Mouse (Mus musculus): ENCODE measurements around the gene Lrrc23. TPM values are rescaled to one million over a fixed set of nuclear protein-coding genes. Genes with fewer than 3 reads are reported as not detected.

Lrrc23 gene
- polyA plus RNA-seq, 1 experiment from 2014 or later, result 0.92 TPM

- WGBS, result 28% methylated on average over 19 of the region's 19 CpGs
- peak overlapping the region; percentile 57; the same call in 1 of the 2 replicates for H3K9ac ChIP-seq (replicated peaks; ENCODE audit: low read depth, low read length)
Measured at GRCm38 (mm10) chr6:124767920-124768703, 11.4 kb downstream of the Lrrc23 start.

DNA sequence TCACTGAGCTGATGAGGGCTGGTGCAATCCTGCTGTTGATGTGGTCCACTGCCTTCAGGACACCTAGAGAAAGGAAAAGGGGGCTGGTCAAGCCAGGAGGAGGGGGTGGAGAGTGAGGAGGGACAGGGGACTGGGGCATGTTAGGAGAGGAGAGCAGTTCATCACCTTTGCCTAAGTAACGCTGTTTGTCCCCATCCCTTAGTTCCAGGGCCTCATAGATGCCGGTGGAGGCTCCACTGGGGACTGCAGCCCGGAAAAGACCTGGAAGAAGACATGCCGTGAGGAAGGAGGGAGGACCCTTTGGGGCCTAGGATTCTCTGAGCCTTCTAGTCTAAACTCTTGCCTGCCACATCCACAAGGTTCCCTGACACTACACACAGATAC lies 12.0 kb downstream of the Lrrc23 start:
- Histone ChIP-seq H3K9me3 (ENCODE audit: control insufficient read depth, low read length) (no peaks in the 10 kb centered on the region), H3K4me3 (ENCODE audit: low read depth, low read length) (peak overlapping the region; percentile 47; the same call in 1 of the 2 replicates), H3K36me3 (ENCODE audit: control insufficient read depth, insufficient read depth, low read length) (no peaks in the 10 kb centered on the region), H3K4me2 (ENCODE audit: low read depth, low read length) (peak overlapping the region; percentile 71; the same call in 1 of the 2 replicates), H3K27ac (ENCODE audit: low read depth, low read length) (no peak overlapping the region), H3K27me3 (ENCODE audit: control insufficient read depth, insufficient read depth, low read length) (no peaks in the 10 kb centered on the region; the same call in 1 of the 2 replicates), H3K9ac (replicated peaks; ENCODE audit: low read depth, low read length) (no peak overlapping the region), H3K4me1 (ENCODE audit: control insufficient read depth, insufficient read depth, low read length) (peaks cover 9% of the 10 kb centered on the region)
- ATAC-seq (ENCODE audit: low read depth), result no peak
- 50% methylated on average over 4 of the region's 4 CpGs for WGBS

More at GRCm38 (mm10) chr6:124767920-124768703, 11.4 kb downstream of the Lrrc23 start:
- H3K4me3 ChIP-seq (ENCODE audit: low read depth, low read length), result peak overlapping the region; percentile 47
- H3K36me3 ChIP-seq (ENCODE audit: control insufficient read depth, insufficient read depth, low read length), result no peaks in the 10 kb centered on the region
- no peaks in the 10 kb centered on the region; the same call in 1 of the 2 replicates for H3K27me3 ChIP-seq (ENCODE audit: control insufficient read depth, insufficient read depth, low read length)
- peak; percentile 39 for ATAC-seq (ENCODE audit: low read depth)
- H3K27ac ChIP-seq (ENCODE audit: low read depth, low read length), result no peak overlapping the region
- H3K4me1 ChIP-seq (ENCODE audit: control insufficient read depth, insufficient read depth, low read length), result peaks cover 9% of the 10 kb centered on the region
- H3K4me2 ChIP-seq (ENCODE audit: low read depth, low read length), result peak overlapping the region; percentile 71
- H3K9me3 ChIP-seq (ENCODE audit: control insufficient read depth, low read length), result no peaks in the 10 kb centered on the region

GRCm38 (mm10) chr6:124765951-124766350 lies 13.6 kb downstream of the Lrrc23 start:
- Histone ChIP-seq H3K36me3 (ENCODE audit: control insufficient read depth, insufficient read depth, low read length) (no peaks in the 10 kb centered on the region), H3K9me3 (ENCODE audit: control insufficient read depth, low read length) (no peaks in the 10 kb centered on the region), H3K9ac (replicated peaks; ENCODE audit: low read depth, low read length) (no peak overlapping the region), H3K4me3 (ENCODE audit: low read depth, low read length) (no peak overlapping the region), H3K4me1 (ENCODE audit: control insufficient read depth, insufficient read depth, low read length) (peaks cover 9% of the 10 kb centered on the region), H3K27ac (ENCODE audit: low read depth, low read length) (no peak overlapping the region), H3K4me2 (ENCODE audit: low read depth, low read length) (no peak overlapping the region), H3K27me3 (ENCODE audit: control insufficient read depth, insufficient read depth, low read length) (no peaks in the 10 kb centered on the region; the same call in 1 of the 2 replicates)
- WGBS, result 85% methylated on average over 7 of the region's 7 CpGs
- no peak for ATAC-seq (ENCODE audit: low read depth)

GRCm38 (mm10) chr6:124759259-124759658 lies 20.3 kb downstream of the Lrrc23 start:
- H3K9me3 ChIP-seq (ENCODE audit: control insufficient read depth, low read length), result no peaks in the 10 kb centered on the region
- H3K4me2 ChIP-seq (ENCODE audit: low read depth, low read length), result no peak overlapping the region
- H3K9ac ChIP-seq (replicated peaks; ENCODE audit: low read depth, low read length), result no peak overlapping the region
- H3K27me3 ChIP-seq (ENCODE audit: control insufficient read depth, insufficient read depth, low read length), result no peaks in the 10 kb centered on the region
- ATAC-seq (ENCODE audit: low read depth), result no peak
- WGBS, result 1% methylated on average over 5 of the region's 5 CpGs
- peaks cover 33% of the 10 kb centered on the region; the same call in 1 of the 2 replicates for H3K4me1 ChIP-seq (ENCODE audit: control insufficient read depth, insufficient read depth, low read length)
- no peak overlapping the region for H3K27ac ChIP-seq (ENCODE audit: low read depth, low read length)
- no peaks in the 10 kb centered on the region for H3K36me3 ChIP-seq (ENCODE audit: control insufficient read depth, insufficient read depth, low read length)
- no peak overlapping the region for H3K4me3 ChIP-seq (ENCODE audit: low read depth, low read length)

- Histone ChIP-seq H3K4me2 (ENCODE audit: low read depth, low read length) (peak overlapping the region; percentile 63; the same call in 1 of the 2 replicates), H3K4me3 (ENCODE audit: low read depth, low read length) (no peak overlapping the region), H3K27me3 (ENCODE audit: control insufficient read depth, insufficient read depth, low read length) (no peaks in the 10 kb centered on the region), H3K9ac (replicated peaks; ENCODE audit: low read depth, low read length) (no peak overlapping the region), H3K9me3 (ENCODE audit: control insufficient read depth, low read length) (no peaks in the 10 kb centered on the region), H3K4me1 (ENCODE audit: control insufficient read depth, insufficient read depth, low read length) (peaks cover 37% of the 10 kb centered on the region; the same call in 1 of the 2 replicates), H3K27ac (ENCODE audit: low read depth, low read length) (peak overlapping the region; percentile 53), H3K36me3 (ENCODE audit: control insufficient read depth, insufficient read depth, low read length) (no peaks in the 10 kb centered on the region)
- 58% methylated on average over 2 of the region's 2 CpGs for WGBS
- no peak for ATAC-seq (ENCODE audit: low read depth)
Measured at GRCm38 (mm10) chr6:124758849-124759232, 20.7 kb downstream of the Lrrc23 start.

- H3K36me3 ChIP-seq (ENCODE audit: control insufficient read depth, insufficient read depth, low read length), result no peaks in the 10 kb centered on the region
- peak overlapping the region; percentile 74; the same call in 1 of the 2 replicates for H3K4me3 ChIP-seq (ENCODE audit: low read depth, low read length)
- peak overlapping the region; percentile 96 for H3K27ac ChIP-seq (ENCODE audit: low read depth, low read length)
- no peak overlapping the region for H3K9ac ChIP-seq (replicated peaks; ENCODE audit: low read depth, low read length)
- peak overlapping the region; percentile 63 for H3K4me2 ChIP-seq (ENCODE audit: low read depth, low read length)
- H3K4me1 ChIP-seq (ENCODE audit: control insufficient read depth, insufficient read depth, low read length), result peaks cover 44% of the 10 kb centered on the region; the same call in 1 of the 2 replicates
- WGBS, result 28% methylated on average over 5 of the region's 5 CpGs
- H3K27me3 ChIP-seq (ENCODE audit: control insufficient read depth, insufficient read depth, low read length), result no peaks in the 10 kb centered on the region
- H3K9me3 ChIP-seq (ENCODE audit: control insufficient read depth, low read length), result no peaks in the 10 kb centered on the region
- ATAC-seq (ENCODE audit: low read depth), result peak; percentile 18
Measured at GRCm38 (mm10) chr6:124757909-124758848, 21.3 kb downstream of the Lrrc23 start.

- Histone ChIP-seq H3K4me3 (ENCODE audit: low read depth, low read length) (peak overlapping the region; percentile 74), H3K27ac (ENCODE audit: low read depth, low read length) (peak overlapping the region; percentile 96), H3K4me1 (ENCODE audit: control insufficient read depth, insufficient read depth, low read length) (peaks cover 44% of the 10 kb centered on the region; the same call in 1 of the 2 replicates), H3K27me3 (ENCODE audit: control insufficient read depth, insufficient read depth, low read length) (no peaks in the 10 kb centered on the region), H3K9me3 (ENCODE audit: control insufficient read depth, low read length) (no peaks in the 10 kb centered on the region), H3K36me3 (ENCODE audit: control insufficient read depth, insufficient read depth, low read length) (no peaks in the 10 kb centered on the region), H3K4me2 (ENCODE audit: low read depth, low read length) (peak overlapping the region; percentile 63), H3K9ac (replicated peaks; ENCODE audit: low read depth, low read length) (peak overlapping the region; percentile 97)
- 4% methylated on average over 5 of the region's 5 CpGs for WGBS
- ATAC-seq (ENCODE audit: low read depth), result no peak
Measured at GRCm38 (mm10) chr6:124757351-124757880, 22.1 kb downstream of the Lrrc23 start.

DNA sequence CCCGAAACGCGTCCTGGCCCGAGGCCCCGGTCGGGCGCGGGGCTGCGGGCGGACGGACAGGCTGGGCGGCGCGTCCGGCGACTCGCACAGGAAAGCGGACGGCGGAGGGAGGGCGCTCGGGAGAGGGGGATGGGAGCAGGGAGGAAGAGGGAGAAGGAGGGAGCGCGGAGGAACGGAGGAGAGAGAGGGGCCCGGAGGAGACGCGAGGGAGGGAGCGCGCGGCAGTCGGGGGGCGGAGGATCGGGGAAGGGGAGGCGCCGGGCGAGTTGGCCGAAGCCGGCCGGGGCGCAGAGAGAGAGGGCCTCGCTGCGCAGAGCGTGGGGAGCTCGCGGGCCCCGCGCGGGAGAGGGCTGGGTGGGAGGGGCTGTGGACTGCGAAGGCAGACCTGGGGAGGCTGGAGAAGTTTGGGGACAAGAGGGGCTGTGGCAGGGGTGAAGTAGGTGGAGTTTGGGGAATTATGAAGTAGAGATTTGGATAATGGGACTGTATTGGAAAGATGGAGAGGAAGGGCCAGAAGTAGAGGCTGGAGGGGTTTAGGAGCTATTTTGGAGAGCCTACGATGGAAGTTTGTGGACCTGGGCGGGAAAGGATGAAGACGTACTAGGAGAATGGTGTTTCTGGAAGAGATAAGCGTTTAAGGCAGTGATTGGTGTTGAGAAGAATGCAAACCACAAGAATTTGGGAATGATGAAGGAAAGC lies 22.7 kb downstream of the Lrrc23 start:
- Histone ChIP-seq H3K4me1 (ENCODE audit: control insufficient read depth, insufficient read depth, low read length) (peaks cover 44% of the 10 kb centered on the region; the same call in 1 of the 2 replicates), H3K4me2 (ENCODE audit: low read depth, low read length) (peak overlapping the region; percentile 63), H3K27ac (ENCODE audit: low read depth, low read length) (peak overlapping the region; percentile 96), H3K27me3 (ENCODE audit: control insufficient read depth, insufficient read depth, low read length) (no peaks in the 10 kb centered on the region), H3K36me3 (ENCODE audit: control insufficient read depth, insufficient read depth, low read length) (no peaks in the 10 kb centered on the region), H3K4me3 (ENCODE audit: low read depth, low read length) (peak overlapping the region; percentile 74), H3K9ac (replicated peaks; ENCODE audit: low read depth, low read length) (peak overlapping the region; percentile 97), H3K9me3 (ENCODE audit: control insufficient read depth, low read length) (no peaks in the 10 kb centered on the region)
- WGBS, result under 1% methylated on average over 53 of the region's 54 CpGs
- peak; percentile 81 for ATAC-seq (ENCODE audit: low read depth)

Data from neural tube, embryonic 14.5 days (tissue).